Mouse (Mus musculus) naive thymus-derived CD4-positive, alpha-beta T cell, adult 2 months (primary cell): ENCODE results near the gene Fcor.
A peak's percentile ranks its signal among the peaks of the same experiment; 100 is the strongest.

ENCODE experiments used
- DNase-seq: peaks from one replicate; pipeline ENCODE4 v3.0.0-alpha.2; 2011; ENCODE audit warnings: low read depth

Gene Fcor

GRCm38 (mm10) chr8:3674671-3675070 is 2.5 kb upstream of the Fcor start:
- no peak for DNase-seq

DNA sequence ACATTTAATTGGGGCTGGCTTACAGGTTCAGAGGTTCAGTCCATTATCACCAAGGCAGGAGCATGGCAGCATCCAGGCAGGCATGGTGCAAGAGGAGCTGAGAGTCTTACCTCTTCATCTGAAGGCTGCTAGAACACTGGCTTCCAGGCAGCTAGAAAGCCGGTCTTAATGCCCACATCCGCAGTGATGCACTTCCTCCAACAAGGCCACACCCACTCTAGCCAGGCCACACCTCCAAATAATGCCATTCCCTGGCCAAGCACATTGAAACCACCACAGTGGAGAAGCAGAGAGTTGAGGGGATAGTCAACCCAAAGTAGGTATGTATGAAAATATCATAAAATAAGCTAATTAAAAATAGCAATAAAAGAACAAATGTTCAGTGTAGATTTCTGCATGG is 1.8 kb downstream of the Fcor start:
- peak; percentile 35 for DNase-seq

DNA sequence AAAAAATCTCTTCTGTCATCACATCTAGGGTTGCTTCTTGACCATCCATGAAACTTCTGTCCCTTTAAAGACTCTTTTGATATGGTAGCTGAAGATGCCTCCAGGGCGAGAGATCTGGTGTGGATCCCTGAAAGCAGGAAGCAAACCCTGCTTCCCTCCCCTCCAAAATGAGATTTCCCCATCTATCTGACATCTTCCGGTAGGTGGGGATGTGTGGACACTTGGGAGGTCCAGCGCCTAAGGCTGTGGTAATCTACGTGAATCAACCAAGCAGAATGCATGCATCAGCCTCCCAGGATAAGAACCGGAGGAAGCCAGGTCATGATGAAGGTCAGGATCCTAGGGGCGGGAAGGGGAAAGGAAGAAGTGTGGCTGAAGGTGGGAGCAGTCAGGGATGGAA is 6.7 kb downstream of the Fcor start, which contains the start of gene Mcemp1:
Gene Mcemp1 (plus strand): TSS at position 248 of the 400 bp plus-strand sequence.
- no peak for DNase-seq

- no peak for DNase-seq
Observed at GRCm38 (mm10) chr8:3664405-3664804, 7.8 kb downstream of the Fcor start.

- DNase-seq = no peak
Observed at GRCm38 (mm10) chr8:3660889-3661288, 11.3 kb downstream of the Fcor start.

DNA sequence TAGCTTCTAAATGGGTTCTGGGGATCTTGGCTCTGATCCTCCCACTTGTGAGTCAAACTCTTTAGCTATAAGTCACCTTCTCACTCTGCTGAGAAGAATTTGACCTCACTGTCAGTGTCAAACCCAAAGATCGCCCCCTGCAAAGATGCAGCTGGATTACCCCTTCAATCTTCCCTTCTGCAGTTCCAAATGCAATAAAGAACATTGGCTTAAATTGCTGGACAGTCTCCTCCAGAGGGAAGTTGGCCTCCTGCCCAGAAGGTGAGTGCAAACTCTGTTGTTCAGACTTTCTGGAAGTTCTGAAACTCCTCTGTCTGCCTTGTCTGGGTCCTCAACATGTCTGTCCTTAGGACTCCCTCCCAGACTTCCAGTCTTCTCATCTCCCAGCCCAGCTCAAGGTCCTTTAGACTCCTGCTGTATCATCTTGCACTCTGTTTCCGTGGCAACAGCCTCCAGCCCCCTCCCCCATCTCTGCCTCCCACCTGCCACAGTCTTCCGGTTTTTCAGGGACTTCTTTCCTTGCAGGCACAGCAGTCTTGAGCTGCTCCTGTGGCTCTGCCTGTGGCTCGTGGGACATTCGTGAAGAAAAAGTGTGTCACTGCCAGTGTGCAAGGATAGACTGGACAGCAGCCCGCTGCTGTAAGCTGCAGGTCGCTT is 15.3 kb downstream of the Fcor start:
- no peak for DNase-seq

DNA sequence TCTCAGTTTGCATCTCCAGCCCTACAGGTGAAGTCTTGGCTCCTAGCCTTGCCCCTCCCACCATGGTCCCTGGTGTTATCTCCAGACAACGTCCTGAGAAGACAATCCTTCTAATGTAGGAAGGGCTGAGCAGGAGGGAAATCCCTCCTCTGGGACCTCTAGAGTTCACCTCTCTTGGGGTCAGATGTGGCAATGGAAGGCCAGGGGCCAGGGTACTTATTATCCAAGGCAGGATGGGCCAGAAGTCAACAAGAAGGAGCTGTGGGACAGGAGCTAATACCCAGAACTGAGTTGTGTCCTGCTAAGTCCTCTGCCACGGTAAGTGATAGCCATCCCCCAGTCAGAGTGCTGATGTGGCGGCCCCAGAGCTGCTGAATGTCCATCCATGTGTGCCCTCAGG is 16.6 kb downstream of the Fcor start, which contains the start of gene Retn:
Gene Retn (plus strand): TSS at position 245 of the 400 bp plus-strand sequence.
- no peak for DNase-seq

DNA sequence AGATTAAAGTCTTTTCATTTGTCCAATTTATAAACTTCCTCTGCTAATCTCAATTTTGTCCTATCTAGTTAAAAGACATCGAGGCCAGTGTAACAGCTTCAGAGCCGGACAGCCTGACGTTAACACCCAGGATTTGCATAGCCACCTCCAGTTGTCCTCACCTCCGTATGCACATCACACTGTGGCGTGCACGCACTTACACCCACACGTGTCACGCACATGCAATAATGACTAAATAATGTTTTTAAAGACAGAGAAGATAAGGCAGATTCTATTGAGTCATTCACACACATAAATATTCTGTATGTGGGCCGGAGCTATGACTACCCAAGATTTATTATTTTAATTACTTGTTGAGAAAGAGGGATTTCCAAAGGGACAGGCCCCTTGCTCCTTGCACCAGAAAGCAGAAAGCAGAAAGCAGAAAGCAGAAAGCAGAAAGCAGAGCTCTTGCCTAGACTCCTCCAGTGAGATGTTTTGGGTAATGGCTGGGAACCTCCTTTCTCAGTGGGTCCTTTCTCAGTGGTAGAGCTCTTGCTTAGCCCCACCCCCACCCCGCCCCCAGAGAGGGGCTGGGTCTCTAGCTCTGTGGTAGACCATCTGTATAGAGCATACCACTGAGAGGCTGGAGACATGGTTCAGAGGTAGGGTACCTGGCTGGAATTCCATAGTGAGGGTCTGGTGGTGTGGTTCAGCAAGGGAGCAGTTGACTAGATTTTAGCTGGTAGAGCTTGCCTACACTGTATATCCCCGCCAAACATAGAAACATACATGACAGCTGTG is 17.2 kb downstream of the Fcor start:
- DNase-seq = no peak

DNA sequence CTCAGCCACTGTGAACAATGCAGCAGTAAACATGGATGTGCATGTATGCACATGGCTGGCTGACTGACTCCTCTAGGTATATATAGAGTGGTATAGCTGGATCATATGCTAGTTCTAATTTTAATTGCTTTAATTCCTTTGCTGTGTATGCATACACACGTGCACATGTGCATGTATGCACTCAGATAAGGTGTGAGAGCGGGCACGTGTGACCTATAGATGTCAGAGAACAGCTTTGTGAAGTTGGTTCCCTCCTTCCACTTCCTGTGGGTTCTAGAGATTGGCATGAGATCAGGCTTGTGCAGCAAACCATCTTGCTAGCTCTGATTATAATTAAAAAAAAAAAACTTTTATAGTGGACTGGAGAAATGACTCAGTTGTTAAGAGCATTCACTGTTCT is 19.3 kb downstream of the Fcor start:
- DNase-seq = no peak

- no peak for DNase-seq
Observed at GRCm38 (mm10) chr8:3648990-3649389, 23.2 kb downstream of the Fcor start.

DNA sequence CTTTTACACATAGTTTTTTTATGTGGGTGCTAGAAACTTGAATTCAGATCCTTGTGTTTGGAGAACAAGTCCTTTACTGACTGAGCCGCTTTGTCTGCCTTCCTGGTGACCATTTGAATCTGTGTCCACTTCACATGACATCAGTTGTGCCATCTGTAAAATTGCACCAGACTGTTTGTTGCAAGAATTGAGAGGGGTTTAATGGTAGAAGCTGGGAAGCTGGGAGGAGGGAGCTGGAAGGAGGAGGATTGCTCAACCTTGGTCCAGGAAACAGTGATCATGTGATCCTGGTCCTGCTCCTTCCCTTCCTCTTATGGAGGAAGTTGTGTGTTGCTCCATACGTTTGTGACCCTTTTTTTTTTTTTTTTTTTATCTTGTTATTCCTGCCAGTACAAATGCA is 23.9 kb downstream of the Fcor start:
- DNase-seq = no peak

DNA sequence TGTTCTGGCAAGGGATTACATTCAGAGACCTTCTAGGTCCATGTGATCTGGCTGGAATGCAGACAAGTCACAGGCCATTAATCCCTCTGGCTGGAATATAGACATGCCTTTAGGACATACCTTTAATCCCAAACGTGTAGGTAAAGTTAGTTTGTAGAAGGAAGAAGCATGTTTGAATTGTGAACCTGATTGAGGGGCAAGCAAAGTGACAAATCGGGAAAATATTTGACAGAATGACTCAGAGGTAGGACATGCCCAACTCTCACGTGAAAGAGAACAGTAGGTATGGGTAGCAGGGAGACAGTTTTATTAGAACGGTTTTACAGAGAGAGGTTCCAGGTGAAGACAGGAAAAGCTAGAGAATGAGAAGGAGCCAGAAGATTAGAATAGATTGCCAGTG is 24.6 kb downstream of the Fcor start:
- no peak for DNase-seq

DNA sequence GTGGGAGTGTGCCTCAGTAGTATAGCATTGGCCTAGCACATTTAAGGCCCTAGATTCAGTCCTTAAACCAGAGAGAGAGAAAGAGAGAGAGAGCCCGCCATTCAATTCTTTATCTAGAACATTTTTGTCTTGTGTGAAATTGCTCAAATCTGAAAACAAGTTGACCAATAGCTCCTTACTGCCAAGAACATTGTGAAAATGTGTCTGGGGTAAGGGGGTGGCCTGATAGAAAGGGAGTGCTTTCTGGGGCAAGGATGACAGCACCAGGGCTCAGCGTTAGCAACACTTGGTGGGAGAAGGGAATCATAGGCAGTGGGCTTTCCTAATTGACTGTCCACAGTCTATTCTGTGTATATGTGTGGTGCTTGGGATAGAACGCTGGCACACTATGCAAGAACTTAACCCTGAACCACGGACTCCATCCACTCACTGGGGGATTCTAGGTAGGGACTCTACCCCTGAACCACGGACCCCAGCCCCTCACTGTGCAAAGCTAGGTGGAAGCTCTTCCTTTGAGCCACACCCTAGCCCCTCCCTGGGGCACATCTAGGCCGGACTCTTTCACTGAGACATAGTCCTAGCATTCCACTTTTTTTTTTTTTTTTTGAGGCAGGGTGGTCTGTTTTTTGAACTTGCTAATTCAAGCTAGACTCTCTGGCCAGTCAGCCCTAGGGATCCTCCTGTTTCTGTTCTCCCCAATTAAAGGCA is 25.2 kb downstream of the Fcor start:
- DNase-seq = no peak

GRCm38 (mm10) chr8:3645804-3646203 is 26.4 kb downstream of the Fcor start:
- DNase-seq = peak; percentile 57

DNA sequence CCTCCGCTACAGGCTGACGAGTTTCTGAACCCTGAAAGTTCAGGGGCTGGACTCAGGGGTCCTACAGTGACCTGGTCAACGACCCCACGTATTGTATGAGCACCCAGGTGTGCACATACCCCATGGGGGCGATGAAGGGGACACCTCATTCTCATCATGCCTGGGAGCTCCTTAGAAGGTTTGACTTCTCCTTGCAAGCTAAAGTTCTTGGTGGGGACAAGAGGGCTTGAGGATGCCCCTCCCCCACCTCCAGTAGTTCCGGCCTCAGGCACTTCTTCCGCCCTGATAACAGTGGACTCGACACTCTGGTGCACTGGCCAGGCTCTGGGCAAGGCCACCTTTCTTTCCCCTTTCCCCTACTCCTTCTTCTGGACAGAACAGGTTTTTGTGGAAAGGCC is 40.7 kb downstream of the Fcor start:
- peak; percentile 41 for DNase-seq

GRCm38 (mm10) chr8:3630647-3631477 is 41.3 kb downstream of the Fcor start, which contains the start of gene Stxbp2:
Gene Stxbp2, plus strand, starts transcription at chr8:3630955.
- DNase-seq = peak; percentile 93

GRCm38 (mm10) chr8:3628014-3628413 is 44.1 kb downstream of the Fcor start:
- peak; percentile 60 for DNase-seq

DNA sequence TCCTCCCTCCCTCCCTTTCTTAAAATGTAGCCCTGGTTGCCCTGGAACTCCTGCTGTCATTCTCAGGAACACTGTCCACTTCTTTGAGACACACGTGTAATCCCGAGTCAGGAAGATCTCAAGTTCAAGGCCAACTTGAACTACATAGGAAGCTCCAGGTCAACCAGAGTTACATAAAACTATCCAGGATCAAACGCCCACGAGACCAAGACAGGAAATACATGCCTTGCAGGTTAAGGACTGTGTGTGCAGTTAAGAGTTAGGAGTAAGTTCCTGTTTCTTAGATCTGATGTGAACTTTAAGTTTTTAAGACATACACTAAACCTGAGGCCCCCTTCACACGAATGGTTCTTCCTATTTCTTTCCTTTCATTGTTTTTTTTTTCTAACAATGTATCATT is 45.2 kb downstream of the Fcor start:
- no peak for DNase-seq

GRCm38 (mm10) chr8:3625445-3625844 is 46.7 kb downstream of the Fcor start, which contains the start of gene Pcp2:
Gene Pcp2, minus strand, starts transcription at chr8:3625545.
- DNase-seq = no peak

GRCm38 (mm10) chr8:3622119-3622518 is 50.0 kb downstream of the Fcor start:
- DNase-seq = no peak

GRCm38 (mm10) chr8:3621199-3621970 is 50.8 kb downstream of the Fcor start, which contains the start of the genes Xab2 and Pet100:
Gene Xab2, minus strand, starts transcription at chr8:3621316.
Gene Pet100, plus strand, starts transcription at chr8:3621548.
- DNase-seq = peak; percentile 99
